Mouse (Mus musculus): ENCODE measurements at regions not wholly inside any gene's neighbourhood (a gene's known extent, or its start where the extent isn't known, plus 50 kb on each side); places are given as distances from the start of the nearest gene placed in this dataset.

DNA sequence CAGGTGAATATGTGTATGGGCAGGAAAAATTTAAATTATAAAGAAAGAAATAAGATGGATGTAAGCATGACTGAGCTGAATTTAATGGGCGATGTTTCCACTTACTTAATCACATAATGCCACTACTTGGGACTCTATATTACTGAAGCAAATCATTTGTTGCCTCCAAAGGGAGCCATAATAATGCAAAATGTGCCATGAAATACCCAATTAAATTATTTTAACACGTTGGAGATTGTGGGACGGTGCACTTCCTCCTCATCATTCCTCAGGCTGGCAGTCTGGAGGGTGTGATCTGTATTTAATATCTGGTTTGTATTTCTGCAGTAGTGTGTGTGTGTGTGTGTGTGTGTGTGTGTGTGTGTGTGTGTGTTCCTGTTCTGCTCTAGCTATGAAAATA, 188.2 kb downstream of the Ppp4r2 start:
- TF ChIP-seq POLR2A (IDR thresholded peaks at IDR 0.05; ENCODE audit: borderline replicate concordance, extremely low read depth, low read depth, low read length) (no peak), CTCF (IDR thresholded peaks at IDR 0.05; ENCODE audit: insufficient read depth, low read length) (no peak)

Data from lung, adult 2 months (tissue).